Mouse (Mus musculus): ENCODE data around the gene Vegfc.

GRCm38 (mm10) chr8:54122345-54122744 lies 44.9 kb downstream of the Vegfc start:
- TF ChIP-seq CTCF (IDR thresholded peaks at IDR 0.05), result no peak
- no peak for TF ChIP-seq EP300 (IDR thresholded peaks at IDR 0.05)

Measured in lung, postnatal 0 days (tissue).